Mouse (Mus musculus): ENCODE results near the gene Simc1. TPM values are rescaled to one million over a fixed set of nuclear protein-coding genes. Genes with fewer than 3 reads are reported as not detected.

Gene Simc1
- polyA plus RNA-seq, 1 experiment from 2014 or later, result 5.1 TPM

DNA sequence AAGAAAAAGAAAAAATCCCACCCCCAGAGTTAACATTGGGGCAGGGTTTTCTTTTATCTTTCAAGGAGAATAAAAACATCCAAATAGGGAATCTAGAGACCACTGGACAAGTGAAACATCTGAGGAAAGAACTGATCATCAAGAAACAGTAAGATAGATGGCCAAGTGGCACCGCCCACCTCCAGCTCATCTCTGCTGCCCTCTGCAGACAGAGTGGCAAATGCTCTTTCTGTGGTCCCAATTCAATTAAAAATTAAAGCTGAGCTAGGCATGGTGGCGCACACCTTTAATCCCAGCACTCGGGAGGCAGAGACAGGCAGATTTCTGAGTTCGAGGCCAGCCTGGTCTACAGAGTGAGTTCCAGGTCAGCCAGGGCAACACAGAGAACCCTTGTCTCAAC lies 16.6 kb downstream of the Simc1 start:
- WGBS, result 92% methylated on average over 4 of the region's 4 CpGs

DNA sequence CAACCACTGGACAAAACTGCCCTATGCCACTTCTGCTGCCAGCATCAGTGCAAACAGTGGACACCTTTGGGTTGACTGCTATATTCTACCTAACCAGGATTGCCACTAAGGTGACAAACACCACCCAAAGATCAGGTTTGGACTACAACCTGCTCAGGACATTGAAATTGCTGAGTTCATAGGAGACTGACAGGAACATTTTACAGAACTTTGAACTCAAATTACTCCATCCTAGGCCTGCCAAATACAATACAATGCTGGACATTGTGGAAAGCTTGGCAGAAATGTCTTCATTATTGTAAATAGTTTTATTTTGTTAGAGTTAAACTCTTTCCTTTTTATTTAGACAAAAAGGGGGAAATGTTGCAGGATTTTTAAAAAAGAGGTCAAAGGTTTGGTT lies 17.6 kb downstream of the Simc1 start:
- Histone ChIP-seq H3K27me3 (replicated peaks; ENCODE audit: control insufficient read depth, insufficient read depth, low read length) (no peaks in the 10 kb centered on the region), H3K4me1 (ENCODE audit: control insufficient read depth, insufficient read depth, low read length) (no peaks in the 10 kb centered on the region), H3K9me3 (ENCODE audit: control insufficient read depth, low read length) (no peaks in the 10 kb centered on the region), H3K27ac (ENCODE audit: low read length) (no peak overlapping the region), H3K9ac (ENCODE audit: low read depth, low read length) (no peak overlapping the region), H3K4me2 (ENCODE audit: low read depth, low read length) (no peak overlapping the region), H3K4me3 (ENCODE audit: low read length) (no peak overlapping the region), H3K36me3 (ENCODE audit: control insufficient read depth, insufficient read depth, low read length) (0 out of 2 replicates have a peak, but pooled peaks cover 7% of the 10 kb centered on the region)
- no peak for ATAC-seq

More for the DNA sequence above, 16.6 kb downstream of the Simc1 start:
- Histone ChIP-seq H3K36me3 (ENCODE audit: control insufficient read depth, insufficient read depth, low read length) (0 out of 2 replicates have a peak, but pooled peaks cover 4% of the 10 kb centered on the region), H3K9ac (ENCODE audit: low read depth, low read length) (no peak overlapping the region), H3K27me3 (replicated peaks; ENCODE audit: control insufficient read depth, insufficient read depth, low read length) (no peaks in the 10 kb centered on the region), H3K4me3 (ENCODE audit: low read length) (no peak overlapping the region), H3K4me1 (ENCODE audit: control insufficient read depth, insufficient read depth, low read length) (no peaks in the 10 kb centered on the region), H3K27ac (ENCODE audit: low read length) (no peak overlapping the region), H3K4me2 (ENCODE audit: low read depth, low read length) (no peak overlapping the region), H3K9me3 (ENCODE audit: control insufficient read depth, low read length) (0 out of 2 replicates have a peak, but pooled peaks cover 5% of the 10 kb centered on the region)
- ATAC-seq, result no peak

DNA sequence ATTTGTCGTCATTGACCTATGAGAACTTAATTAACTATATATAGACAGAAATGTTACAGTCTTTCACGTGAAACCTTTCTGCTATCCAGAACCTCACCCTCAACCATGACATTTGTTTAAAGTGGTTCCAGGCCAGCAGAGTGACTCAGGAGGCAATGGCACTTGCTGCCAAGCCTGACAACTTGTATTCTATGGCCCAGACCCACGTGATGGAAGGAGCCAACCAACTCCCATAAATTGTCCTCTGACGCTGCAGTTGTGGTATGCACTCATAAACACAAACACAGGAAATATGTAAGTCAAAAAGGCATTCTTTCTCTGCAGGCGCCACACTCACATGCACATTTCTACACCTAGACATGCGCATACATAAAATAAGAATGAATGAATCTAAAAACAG lies 23.6 kb downstream of the Simc1 start:
- WGBS, result 88% methylated on average over 6 of the region's 6 CpGs
- Histone ChIP-seq H3K9me3 (ENCODE audit: control insufficient read depth, low read length) (no peaks in the 10 kb centered on the region), H3K27ac (ENCODE audit: low read length) (no peak overlapping the region), H3K4me1 (ENCODE audit: control insufficient read depth, insufficient read depth, low read length) (no peaks in the 10 kb centered on the region), H3K4me2 (ENCODE audit: low read depth, low read length) (no peak overlapping the region), H3K4me3 (ENCODE audit: low read length) (no peak overlapping the region), H3K36me3 (ENCODE audit: control insufficient read depth, insufficient read depth, low read length) (0 out of 2 replicates have a peak, but pooled peaks cover 7% of the 10 kb centered on the region), H3K27me3 (replicated peaks; ENCODE audit: control insufficient read depth, insufficient read depth, low read length) (no peaks in the 10 kb centered on the region), H3K9ac (ENCODE audit: low read depth, low read length) (no peak overlapping the region)
- ATAC-seq, result no peak

DNA sequence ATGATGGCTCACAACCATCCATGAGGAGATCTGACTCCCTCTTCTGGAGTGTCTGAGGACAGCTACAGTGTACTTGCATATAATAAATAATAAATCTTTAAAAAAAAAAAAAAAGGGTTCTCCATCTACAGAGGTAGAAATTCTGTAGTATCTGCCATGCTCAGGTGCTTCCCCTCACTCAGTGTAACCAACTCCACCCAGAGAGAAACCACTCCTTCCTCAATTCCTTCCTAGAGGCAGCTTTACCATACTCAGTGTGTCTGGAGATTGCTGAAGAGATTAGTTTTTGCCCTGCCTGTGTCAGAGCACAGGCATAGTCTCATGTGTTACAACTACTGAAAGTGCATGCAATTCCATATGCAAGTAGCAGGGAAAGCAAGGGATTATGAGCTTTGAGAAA lies 28.6 kb downstream of the Simc1 start:
- no peak for ATAC-seq
- no peak overlapping the region for H3K4me3 ChIP-seq (ENCODE audit: low read length)
- no peaks in the 10 kb centered on the region for H3K4me1 ChIP-seq (ENCODE audit: control insufficient read depth, insufficient read depth, low read length)
- H3K4me2 ChIP-seq (ENCODE audit: low read depth, low read length), result no peak overlapping the region
- no peaks in the 10 kb centered on the region for H3K27me3 ChIP-seq (replicated peaks; ENCODE audit: control insufficient read depth, insufficient read depth, low read length)
- no peaks in the 10 kb centered on the region for H3K36me3 ChIP-seq (ENCODE audit: control insufficient read depth, insufficient read depth, low read length)
- no peak overlapping the region for H3K27ac ChIP-seq (ENCODE audit: low read length)
- H3K9me3 ChIP-seq (ENCODE audit: control insufficient read depth, low read length), result no peaks in the 10 kb centered on the region
- H3K9ac ChIP-seq (ENCODE audit: low read depth, low read length), result no peak overlapping the region

DNA sequence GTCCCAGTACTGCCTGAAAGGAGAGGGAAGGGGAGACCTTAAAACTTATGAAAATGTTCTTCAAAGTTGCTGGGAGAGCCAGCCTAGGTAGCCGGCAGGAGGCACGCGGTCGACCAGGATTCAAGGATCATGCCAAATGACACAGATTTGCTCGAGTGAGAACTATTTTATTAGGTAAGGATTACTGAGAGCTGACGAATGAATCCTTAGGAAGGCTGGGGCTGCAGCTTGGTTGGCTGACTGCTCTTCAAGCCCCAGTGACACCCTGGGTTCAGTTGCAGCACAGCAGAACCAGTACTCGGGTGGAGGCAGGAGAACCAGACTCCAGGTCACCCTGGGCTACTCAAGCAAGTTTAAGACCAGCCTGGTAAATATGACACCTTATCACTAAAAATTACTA lies 44.5 kb downstream of the Simc1 start:
- no peak overlapping the region for H3K4me2 ChIP-seq (ENCODE audit: low read depth, low read length)
- ATAC-seq, result no peak
- H3K27me3 ChIP-seq (replicated peaks; ENCODE audit: control insufficient read depth, insufficient read depth, low read length), result no peaks in the 10 kb centered on the region
- no peak overlapping the region for H3K27ac ChIP-seq (ENCODE audit: low read length)
- H3K4me1 ChIP-seq (ENCODE audit: control insufficient read depth, insufficient read depth, low read length), result no peaks in the 10 kb centered on the region
- no peaks in the 10 kb centered on the region for H3K9me3 ChIP-seq (ENCODE audit: control insufficient read depth, low read length)
- H3K36me3 ChIP-seq (ENCODE audit: control insufficient read depth, insufficient read depth, low read length), result peaks cover 9% of the 10 kb centered on the region; the same call in 1 of the 2 replicates
- 87% methylated on average over 7 of the region's 7 CpGs for WGBS
- no peak overlapping the region for H3K9ac ChIP-seq (ENCODE audit: low read depth, low read length)
- H3K4me3 ChIP-seq (ENCODE audit: low read length), result no peak overlapping the region

DNA sequence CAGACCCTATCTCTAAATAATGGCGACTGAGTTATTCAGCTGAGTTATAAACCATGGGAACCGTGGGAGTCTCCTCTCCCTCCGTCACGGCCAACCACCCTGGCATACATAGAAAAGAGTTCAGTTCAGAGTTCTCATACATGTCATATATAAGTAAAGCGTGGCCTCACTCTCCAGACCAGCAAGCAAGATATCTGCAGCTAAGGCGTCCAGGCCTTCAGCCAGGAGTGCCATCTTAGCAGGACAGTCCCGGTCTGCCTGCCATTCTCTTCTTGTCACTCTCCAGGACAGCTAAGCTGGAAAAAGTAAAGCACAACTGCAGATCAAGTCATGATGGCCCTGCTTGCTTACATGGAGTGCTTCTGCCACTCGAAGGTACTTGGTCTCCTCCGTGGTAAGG lies 52.6 kb downstream of the Simc1 start:
- H3K36me3 ChIP-seq (ENCODE audit: control insufficient read depth, insufficient read depth, low read length), result peaks cover 26% of the 10 kb centered on the region
- WGBS, result 89% methylated on average over 9 of the region's 9 CpGs

DNA sequence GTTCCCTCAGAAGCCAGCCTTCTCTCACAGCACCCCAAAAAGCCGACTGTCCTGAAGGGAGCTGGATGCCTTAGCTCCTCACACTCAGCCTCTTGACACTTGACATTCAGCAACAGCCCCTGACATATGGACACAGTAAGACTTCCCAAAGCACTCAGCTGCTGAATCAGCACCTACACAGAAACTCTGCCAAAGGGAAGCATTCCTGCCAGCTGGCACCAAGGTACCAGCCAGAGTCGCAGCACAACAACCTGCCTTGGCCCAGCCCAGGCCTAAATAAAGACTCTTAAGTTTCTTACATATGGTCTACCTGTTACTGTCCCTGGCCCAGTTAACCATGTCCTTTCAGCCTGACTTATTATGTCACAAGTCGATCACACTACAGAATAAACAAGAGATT lies 53.2 kb downstream of the Simc1 start:
- Histone ChIP-seq H3K4me2 (ENCODE audit: low read depth, low read length) (no peak overlapping the region), H3K9ac (ENCODE audit: low read depth, low read length) (no peak overlapping the region), H3K27me3 (replicated peaks; ENCODE audit: control insufficient read depth, insufficient read depth, low read length) (no peaks in the 10 kb centered on the region), H3K4me1 (ENCODE audit: control insufficient read depth, insufficient read depth, low read length) (no peaks in the 10 kb centered on the region), H3K4me3 (ENCODE audit: low read length) (no peak overlapping the region), H3K27ac (ENCODE audit: low read length) (no peak overlapping the region), H3K9me3 (ENCODE audit: control insufficient read depth, low read length) (no peaks in the 10 kb centered on the region), H3K36me3 (ENCODE audit: control insufficient read depth, insufficient read depth, low read length) (peaks cover 26% of the 10 kb centered on the region)
- 87% methylated on average over 3 of the region's 3 CpGs for WGBS
- no peak for ATAC-seq

More for the DNA sequence above, 52.6 kb downstream of the Simc1 start:
- no peak for ATAC-seq
- H3K27me3 ChIP-seq (replicated peaks; ENCODE audit: control insufficient read depth, insufficient read depth, low read length), result no peaks in the 10 kb centered on the region
- no peaks in the 10 kb centered on the region for H3K9me3 ChIP-seq (ENCODE audit: control insufficient read depth, low read length)
- H3K9ac ChIP-seq (ENCODE audit: low read depth, low read length), result no peak overlapping the region
- H3K4me3 ChIP-seq (ENCODE audit: low read length), result no peak overlapping the region
- H3K4me2 ChIP-seq (ENCODE audit: low read depth, low read length), result no peak overlapping the region
- H3K4me1 ChIP-seq (ENCODE audit: control insufficient read depth, insufficient read depth, low read length), result no peaks in the 10 kb centered on the region
- H3K27ac ChIP-seq (ENCODE audit: low read length), result no peak overlapping the region

DNA sequence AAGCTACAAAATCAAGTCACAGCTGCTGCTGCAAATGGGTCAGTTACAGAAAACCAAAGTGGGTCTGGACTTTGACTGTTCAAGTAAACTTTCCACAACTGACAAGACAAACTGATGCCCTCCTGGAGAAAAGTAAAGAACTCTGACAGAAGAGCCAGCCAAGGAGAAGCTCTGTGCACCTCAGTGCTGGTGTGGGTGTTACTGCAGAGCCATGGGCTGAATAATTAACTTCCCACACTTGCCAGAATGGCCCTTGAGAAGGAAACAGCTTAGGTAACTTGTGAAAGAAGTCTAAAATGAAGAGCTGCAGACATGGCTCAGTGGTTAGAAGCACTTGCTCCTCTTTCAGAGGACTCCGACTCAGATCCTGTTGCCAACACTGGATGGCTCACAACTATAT lies 54.1 kb downstream of the Simc1 start:
- WGBS, result 97% methylated on average over 1 of the region's 1 CpGs
- H3K27me3 ChIP-seq (replicated peaks; ENCODE audit: control insufficient read depth, insufficient read depth, low read length), result no peaks in the 10 kb centered on the region

DNA sequence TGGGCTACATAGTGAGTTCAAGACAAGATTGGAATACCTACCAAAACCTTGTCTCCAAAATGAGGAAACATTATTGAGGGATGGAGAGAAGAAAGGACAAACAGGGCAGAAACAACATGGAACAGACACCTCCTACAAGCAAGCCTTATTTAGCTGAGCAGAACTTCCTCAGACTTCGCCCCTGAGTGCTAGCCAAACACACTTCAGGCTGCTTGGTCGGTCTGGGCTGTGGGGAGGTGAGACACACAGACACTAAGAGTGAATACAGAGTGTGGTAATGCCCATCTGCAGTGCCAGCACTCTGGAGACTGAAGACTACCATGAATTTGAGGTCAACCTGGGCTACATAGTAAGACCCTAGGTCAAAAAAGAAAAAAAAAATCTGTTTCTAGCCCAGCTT lies 56.1 kb downstream of the Simc1 start:
- H3K4me2 ChIP-seq (ENCODE audit: low read depth, low read length), result no peak overlapping the region
- peaks cover 27% of the 10 kb centered on the region for H3K36me3 ChIP-seq (ENCODE audit: control insufficient read depth, insufficient read depth, low read length)
- no peak overlapping the region for H3K9ac ChIP-seq (ENCODE audit: low read depth, low read length)
- no peak overlapping the region for H3K4me3 ChIP-seq (ENCODE audit: low read length)
- WGBS, result 96% methylated on average over 2 of the region's 2 CpGs
- peaks cover 7% of the 10 kb centered on the region for H3K4me1 ChIP-seq (ENCODE audit: control insufficient read depth, insufficient read depth, low read length)
- no peaks in the 10 kb centered on the region for H3K9me3 ChIP-seq (ENCODE audit: control insufficient read depth, low read length)
- no peak for ATAC-seq
- H3K27me3 ChIP-seq (replicated peaks; ENCODE audit: control insufficient read depth, insufficient read depth, low read length), result no peaks in the 10 kb centered on the region
- no peak overlapping the region for H3K27ac ChIP-seq (ENCODE audit: low read length)

More for the DNA sequence above, 54.1 kb downstream of the Simc1 start:
- H3K4me1 ChIP-seq (ENCODE audit: control insufficient read depth, insufficient read depth, low read length), result no peaks in the 10 kb centered on the region
- H3K9me3 ChIP-seq (ENCODE audit: control insufficient read depth, low read length), result no peaks in the 10 kb centered on the region
- peaks cover 27% of the 10 kb centered on the region for H3K36me3 ChIP-seq (ENCODE audit: control insufficient read depth, insufficient read depth, low read length)
- H3K4me3 ChIP-seq (ENCODE audit: low read length), result no peak overlapping the region
- H3K27ac ChIP-seq (ENCODE audit: low read length), result no peak overlapping the region
- no peak overlapping the region for H3K4me2 ChIP-seq (ENCODE audit: low read depth, low read length)
- H3K9ac ChIP-seq (ENCODE audit: low read depth, low read length), result no peak overlapping the region
- no peak for ATAC-seq

DNA sequence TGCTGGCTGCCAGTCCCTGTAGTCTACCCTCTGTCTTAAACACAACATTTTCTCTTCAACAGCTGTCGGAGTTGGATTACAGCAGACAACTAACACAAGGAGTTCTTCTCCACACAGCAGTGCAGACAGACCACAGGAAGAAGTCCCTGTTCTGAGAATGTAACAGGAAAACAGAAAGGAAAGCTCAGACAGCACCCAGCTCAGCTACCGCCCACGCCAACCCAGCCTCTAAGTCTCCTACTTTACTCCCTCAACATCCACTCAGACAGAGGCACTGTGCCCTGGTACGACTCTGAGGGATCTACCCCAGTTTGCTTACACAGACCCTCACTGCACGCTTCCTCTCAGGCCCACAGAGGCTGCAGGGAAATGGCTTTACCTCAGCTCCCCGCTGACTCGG lies 57.0 kb downstream of the Simc1 start:
- ATAC-seq, result no peak
- Histone ChIP-seq H3K27ac (ENCODE audit: low read length) (no peak overlapping the region), H3K4me1 (ENCODE audit: control insufficient read depth, insufficient read depth, low read length) (peaks cover 7% of the 10 kb centered on the region), H3K27me3 (replicated peaks; ENCODE audit: control insufficient read depth, insufficient read depth, low read length) (no peaks in the 10 kb centered on the region), H3K9ac (ENCODE audit: low read depth, low read length) (no peak overlapping the region), H3K4me3 (ENCODE audit: low read length) (no peak overlapping the region), H3K4me2 (ENCODE audit: low read depth, low read length) (no peak overlapping the region), H3K9me3 (ENCODE audit: control insufficient read depth, low read length) (no peaks in the 10 kb centered on the region), H3K36me3 (ENCODE audit: control insufficient read depth, insufficient read depth, low read length) (peaks cover 27% of the 10 kb centered on the region)
- 93% methylated on average over 7 of the region's 7 CpGs for WGBS
